Mouse (Mus musculus) heart, embryonic 14.5 days (tissue): Measurements from ENCODE around the gene Midn. TPM values are rescaled to one million over a fixed set of nuclear protein-coding genes. Genes with fewer than 3 reads are reported as not detected.

ENCODE experiments used
- ATAC-seq: fragments of 200-750 bp; cut with Nextera tagmentation; 2 replicates; pipeline ENCODE4 v1.8.0; 2017; ENCODE audit warnings: low read depth, moderate TSS enrichment; ENCODE audit not compliant: insufficient number of reproducible peaks, insufficient read depth, low FRiP score
- H3K27ac ChIP-seq, 2 experiments: fragments of 200-500 bp in 1 of 2; fragments of 300-500 bp in 1 of 2; sonication (generic) in 1 of 2; replicated peaks in 1 of 2; 2 replicates each; pipeline ENCODE4 v1.5.1; 2012 to 2014; ENCODE audit warnings: low read depth in 2 of 2, low read length in 2 of 2, control low read depth in 1 of 2, mild to moderate bottlenecking in 1 of 2, mixed read lengths in 1 of 2; ENCODE audit not compliant: control insufficient read depth in 1 of 2, insufficient read depth in 1 of 2
- H3K27me3 ChIP-seq: fragments of 300-500 bp; sonication (generic); 2 replicates; pipeline ENCODE4 v1.6.1; 2014; ENCODE audit warnings: mild to moderate bottlenecking, low read length, control low read depth; ENCODE audit not compliant: control insufficient read depth, insufficient read depth
- H3K36me3 ChIP-seq: fragments of 300-500 bp; sonication (generic); 2 replicates; pipeline ENCODE4 v1.6.1; 2014; ENCODE audit warnings: mild to moderate bottlenecking, control low read depth, low read length, mixed read lengths; ENCODE audit not compliant: control insufficient read depth, insufficient read depth
- H3K4me1 ChIP-seq, 2 experiments: fragments of 200-500 bp in 1 of 2; fragments of 300-500 bp in 1 of 2; sonication (generic) in 1 of 2; 2 replicates each; pipeline ENCODE4 v1.6.1; 2012 to 2014; ENCODE audit warnings: low read length in 2 of 2, control low read depth in 1 of 2, mixed read lengths in 1 of 2; ENCODE audit not compliant: control insufficient read depth in 2 of 2, insufficient read depth in 2 of 2
- H3K4me2 ChIP-seq: fragments of 300-500 bp; sonication (generic); 2 replicates; pipeline ENCODE4 v1.6.1; 2014; ENCODE audit warnings: mild to moderate bottlenecking, low read length
- H3K4me3 ChIP-seq, 2 experiments: fragments of 200-500 bp in 1 of 2; fragments of 300-500 bp in 1 of 2; sonication (generic) in 1 of 2; 2 replicates each; pipeline ENCODE4 v1.5.1; 2012 to 2014; ENCODE audit warnings: low read length in 2 of 2, mild to moderate bottlenecking in 2 of 2, control low read depth in 1 of 2, low read depth in 1 of 2, moderate library complexity in 1 of 2; ENCODE audit not compliant: control insufficient read depth in 1 of 2, insufficient read depth in 1 of 2
- H3K9ac ChIP-seq: fragments of 300-500 bp; sonication (generic); 2 replicates; pipeline ENCODE4 v1.6.1; 2014; ENCODE audit warnings: mild to moderate bottlenecking, low read length
- H3K9me3 ChIP-seq: fragments of 300-500 bp; sonication (generic); 2 replicates; pipeline ENCODE4 v1.6.1; 2016; ENCODE audit warnings: low read length, control low read depth; ENCODE audit not compliant: control insufficient read depth
- WGBS: fragments of 180-500 bp; shearing (Covaris S2); extraction: QIAGEN DNeasy Blood & Tissue Kit; methylation state at CpG from one replicate; pipeline ENCODE4 v1.1.7; 2014; 5-methylcytosine and 5-hydroxymethylcytosine counted together
- polyA plus RNA-seq: library from polyadenylated mRNA; unstranded; fragments of >200 nt; fragmentation: Nextera tagmentation; extraction: Ambion mirVana; gene quantifications from 2 replicates; pipeline ENCODE4 v1.2.1, GENCODE M21; 2014

Midn gene
- polyA plus RNA-seq, 1 experiment from 2014 or later = 25.8 TPM

- WGBS = 15% methylated on average over 48 of the region's 49 CpGs
- no peak for ATAC-seq
- H3K4me3 ChIP-seq = peak overlapping the region; percentile 1 to 64
- peak overlapping the region; percentile 25; the same call in 1 of the 2 replicates for H3K9ac ChIP-seq
- 0 out of 2 replicates have a peak, but pooled peaks cover 3% of the 10 kb centered on the region for H3K9me3 ChIP-seq
- H3K27me3 ChIP-seq = peaks cover 31% of the 10 kb centered on the region
- H3K36me3 ChIP-seq = peaks cover 14% of the 10 kb centered on the region
- no peak overlapping the region for H3K27ac ChIP-seq
- peak overlapping the region; percentile 99 for H3K4me2 ChIP-seq
- peaks cover 18 to 45% of the 10 kb centered on the region in 2 experiments for H3K4me1 ChIP-seq
Observed at GRCm38 (mm10) chr10:80136179-80136951, 11.7 kb upstream of the Midn start.

GRCm38 (mm10) chr10:80136952-80137625, 11.0 kb upstream of the Midn start:
- Histone ChIP-seq H3K27me3 (peaks cover 31% of the 10 kb centered on the region), H3K4me2 (peak overlapping the region; percentile 99), H3K27ac (no peak overlapping the region), H3K9ac (peak overlapping the region; percentile 79; the same call in 1 of the 2 replicates), H3K9me3 (0 out of 2 replicates have a peak, but pooled peaks cover 3% of the 10 kb centered on the region), H3K36me3 (peaks cover 7% of the 10 kb centered on the region), H3K4me1 (peaks cover 18 to 45% of the 10 kb centered on the region in 2 experiments), H3K4me3 (peak overlapping the region; percentile 13 to 64)
- WGBS = 6% methylated on average over 28 of the region's 29 CpGs
- no peak for ATAC-seq

- Histone ChIP-seq H3K4me3 (peak overlapping the region; percentile 58 to 64), H3K27ac (no peak overlapping the region), H3K27me3 (peaks cover 31% of the 10 kb centered on the region), H3K4me1 (peaks cover 20 to 45% of the 10 kb centered on the region in 2 experiments), H3K4me2 (peak overlapping the region; percentile 99), H3K36me3 (peaks cover under 1% of the 10 kb centered on the region; the same call in 1 of the 2 replicates), H3K9me3 (0 out of 2 replicates have a peak, but pooled peaks cover 3% of the 10 kb centered on the region), H3K9ac (peak overlapping the region; percentile 79)
- WGBS = 6% methylated on average over 25 of the region's 33 CpGs
- no peak for ATAC-seq
Observed at GRCm38 (mm10) chr10:80137626-80138552, 10.2 kb upstream of the Midn start.

- H3K9me3 ChIP-seq = 0 out of 2 replicates have a peak, but pooled peaks cover 3% of the 10 kb centered on the region
- H3K4me3 ChIP-seq = peak within 1 kb of the TSS; percentile 58 to 64
- peaks cover 31% of the 10 kb centered on the region for H3K27me3 ChIP-seq
- peaks cover 12 to 45% of the 10 kb centered on the region in 2 experiments for H3K4me1 ChIP-seq
- H3K36me3 ChIP-seq = peaks cover 9% of the 10 kb centered on the region
- peak within 1 kb of the TSS; percentile 99 for H3K4me2 ChIP-seq
- WGBS = 1% methylated on average over 60 of the region's 94 CpGs
- peak within 1 kb of the TSS in 1 of 2 experiments; percentile 21; a peak in 2 of 4 replicates for H3K27ac ChIP-seq
- 0 out of 2 replicates have a peak, but pooled peaks have one; percentile 1 for ATAC-seq
- peak within 1 kb of the TSS; percentile 79 for H3K9ac ChIP-seq
Observed at GRCm38 (mm10) chr10:80138553-80139438, 9.3 kb upstream of the Midn start, which contains the start of gene Atp5d. Atp5d (plus strand) TSS chr10:80138632.

GRCm38 (mm10) chr10:80139439-80139775, 8.7 kb upstream of the Midn start:
- 0 out of 2 replicates have a peak, but pooled peaks have one; percentile 0 for ATAC-seq
- H3K4me1 ChIP-seq = peaks cover 12 to 42% of the 10 kb centered on the region in 2 experiments
- peaks cover 31% of the 10 kb centered on the region for H3K27me3 ChIP-seq
- 0 out of 4 replicates have a peak overlapping the region, but pooled peaks of 1 of the 2 experiments have one; percentile 21 for H3K27ac ChIP-seq
- H3K9ac ChIP-seq = peak overlapping the region; percentile 79
- peak overlapping the region; percentile 58 to 64 for H3K4me3 ChIP-seq
- H3K4me2 ChIP-seq = peak overlapping the region; percentile 99
- 0 out of 2 replicates have a peak, but pooled peaks cover 3% of the 10 kb centered on the region for H3K9me3 ChIP-seq
- peaks cover 15% of the 10 kb centered on the region for H3K36me3 ChIP-seq
- WGBS = under 1% methylated on average over 10 of the region's 10 CpGs

- H3K27ac ChIP-seq = 0 out of 4 replicates have a peak overlapping the region, but pooled peaks of 1 of the 2 experiments have one; percentile 82
- peak overlapping the region; percentile 96; the same call in 1 of the 2 replicates for H3K4me2 ChIP-seq
- H3K9ac ChIP-seq = 0 out of 2 replicates have a peak overlapping the region, but pooled peaks have one; percentile 70
- H3K27me3 ChIP-seq = peaks cover 30% of the 10 kb centered on the region
- H3K36me3 ChIP-seq = peaks cover 23% of the 10 kb centered on the region
- ATAC-seq = no peak
- WGBS = 76% methylated on average over 11 of the region's 11 CpGs
- 0 out of 2 replicates have a peak, but pooled peaks cover 3% of the 10 kb centered on the region for H3K9me3 ChIP-seq
- H3K4me3 ChIP-seq = no peak overlapping the region
- peaks cover 12 to 46% of the 10 kb centered on the region in 2 experiments for H3K4me1 ChIP-seq
Observed at GRCm38 (mm10) chr10:80139975-80140665, 8.0 kb upstream of the Midn start.
